Mouse (Mus musculus) midbrain, embryonic 16.5 days (tissue): ENCODE results near the gene L2hgdh. TPM values are rescaled to one million over a fixed set of nuclear protein-coding genes. Genes with fewer than 3 reads are reported as not detected.

Experiments
- ATAC-seq: fragments of 200-750 bp; cut with Nextera tagmentation; 2 replicates; pipeline ENCODE4 v1.8.0; 2017; ENCODE audit warnings: moderate TSS enrichment
- H3K27ac ChIP-seq: fragments of 300-500 bp; sonication (generic); 2 replicates; pipeline ENCODE4 v1.5.1; 2014; ENCODE audit warnings: mild to moderate bottlenecking, low read length, mixed read lengths
- H3K27me3 ChIP-seq: fragments of 300-500 bp; sonication (generic); 2 replicates; pipeline ENCODE4 v1.6.1; 2014; ENCODE audit warnings: low read depth, low read length, mixed read lengths; ENCODE audit not compliant: control insufficient read depth, insufficient read depth
- H3K36me3 ChIP-seq: fragments of 300-500 bp; sonication (generic); 2 replicates; pipeline ENCODE4 v1.6.1; 2014; ENCODE audit warnings: mild to moderate bottlenecking, low read length, moderate library complexity, mixed read lengths; ENCODE audit not compliant: control insufficient read depth, insufficient read depth
- H3K4me1 ChIP-seq: fragments of 300-500 bp; sonication (generic); 2 replicates; pipeline ENCODE4 v1.6.1; 2014; ENCODE audit warnings: mild to moderate bottlenecking, low read length, mixed read lengths; ENCODE audit not compliant: control insufficient read depth, insufficient read depth
- H3K4me2 ChIP-seq: fragments of 300-500 bp; sonication (generic); 2 replicates; pipeline ENCODE4 v1.6.1; 2014; ENCODE audit warnings: mild to moderate bottlenecking, low read length, mixed read lengths
- H3K4me3 ChIP-seq: fragments of 300-500 bp; sonication (generic); 2 replicates; pipeline ENCODE4 v1.5.1; 2014; ENCODE audit warnings: low read depth, mild to moderate bottlenecking, low read length, moderate library complexity, mixed read lengths
- H3K9ac ChIP-seq: fragments of 300-500 bp; sonication (generic); 2 replicates; pipeline ENCODE4 v1.6.1; 2014; ENCODE audit warnings: low read depth, low read length, mixed read lengths
- H3K9me3 ChIP-seq: fragments of 300-500 bp; sonication (generic); replicated peaks from 2 replicates; pipeline ENCODE4 v1.6.1; 2014; ENCODE audit warnings: mild to moderate bottlenecking, low read length, mixed read lengths; ENCODE audit not compliant: control insufficient read depth, poor library complexity, severe bottlenecking
- WGBS: fragments of 180-500 bp; shearing (Covaris S2); extraction: QIAGEN DNeasy Blood & Tissue Kit; methylation state at CpG from one replicate; pipeline ENCODE4 v1.1.7; 2014; 5-methylcytosine and 5-hydroxymethylcytosine counted together
- polyA plus RNA-seq: library from polyadenylated mRNA; unstranded; fragments of >200 nt; fragmentation: Nextera tagmentation; extraction: Ambion mirVana; gene quantifications from 2 replicates; pipeline ENCODE4 v1.2.1, GENCODE M21; 2015

The L2hgdh gene
- polyA plus RNA-seq, 1 experiment from 2014 or later: 14.6 TPM

DNA sequence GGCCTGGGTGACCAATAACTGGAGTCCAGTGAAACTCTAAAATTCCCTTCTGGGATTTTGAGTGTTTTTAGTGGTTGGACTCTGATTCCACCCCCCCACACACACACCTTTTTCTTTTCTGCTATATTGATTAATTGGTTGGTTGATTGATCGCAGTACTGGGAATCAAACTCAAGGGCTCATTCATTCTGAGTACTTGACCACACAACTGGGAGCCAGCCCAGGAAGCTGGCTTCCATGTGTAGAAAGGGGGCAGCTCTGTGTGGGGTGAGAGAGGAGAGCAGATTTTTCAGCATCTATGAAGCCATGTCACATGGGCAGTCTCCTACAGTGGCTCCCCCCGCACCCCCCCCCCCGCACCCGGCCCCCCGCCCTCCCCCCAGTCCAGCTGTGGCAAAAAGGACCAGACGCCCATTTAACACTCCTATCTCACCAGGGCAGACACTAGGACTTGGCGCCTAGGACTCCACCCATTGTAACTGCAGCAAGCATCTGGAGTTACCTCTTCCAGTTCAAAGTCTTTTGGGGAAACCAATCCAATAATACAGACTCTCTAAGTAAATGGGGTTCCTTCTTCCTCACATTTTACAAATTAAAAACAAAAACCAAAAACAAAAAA is 34.7 kb upstream of the L2hgdh start:
- Histone ChIP-seq H3K27ac (no peak overlapping the region), H3K36me3 (no peaks in the 10 kb centered on the region), H3K4me3 (no peak overlapping the region), H3K9me3 (no peaks in the 10 kb centered on the region), H3K9ac (no peak overlapping the region), H3K4me1 (peaks cover 9% of the 10 kb centered on the region), H3K27me3 (no peaks in the 10 kb centered on the region), H3K4me2 (no peak overlapping the region)
- no peak for ATAC-seq
- 58% methylated on average over 7 of the region's 7 CpGs for WGBS

DNA sequence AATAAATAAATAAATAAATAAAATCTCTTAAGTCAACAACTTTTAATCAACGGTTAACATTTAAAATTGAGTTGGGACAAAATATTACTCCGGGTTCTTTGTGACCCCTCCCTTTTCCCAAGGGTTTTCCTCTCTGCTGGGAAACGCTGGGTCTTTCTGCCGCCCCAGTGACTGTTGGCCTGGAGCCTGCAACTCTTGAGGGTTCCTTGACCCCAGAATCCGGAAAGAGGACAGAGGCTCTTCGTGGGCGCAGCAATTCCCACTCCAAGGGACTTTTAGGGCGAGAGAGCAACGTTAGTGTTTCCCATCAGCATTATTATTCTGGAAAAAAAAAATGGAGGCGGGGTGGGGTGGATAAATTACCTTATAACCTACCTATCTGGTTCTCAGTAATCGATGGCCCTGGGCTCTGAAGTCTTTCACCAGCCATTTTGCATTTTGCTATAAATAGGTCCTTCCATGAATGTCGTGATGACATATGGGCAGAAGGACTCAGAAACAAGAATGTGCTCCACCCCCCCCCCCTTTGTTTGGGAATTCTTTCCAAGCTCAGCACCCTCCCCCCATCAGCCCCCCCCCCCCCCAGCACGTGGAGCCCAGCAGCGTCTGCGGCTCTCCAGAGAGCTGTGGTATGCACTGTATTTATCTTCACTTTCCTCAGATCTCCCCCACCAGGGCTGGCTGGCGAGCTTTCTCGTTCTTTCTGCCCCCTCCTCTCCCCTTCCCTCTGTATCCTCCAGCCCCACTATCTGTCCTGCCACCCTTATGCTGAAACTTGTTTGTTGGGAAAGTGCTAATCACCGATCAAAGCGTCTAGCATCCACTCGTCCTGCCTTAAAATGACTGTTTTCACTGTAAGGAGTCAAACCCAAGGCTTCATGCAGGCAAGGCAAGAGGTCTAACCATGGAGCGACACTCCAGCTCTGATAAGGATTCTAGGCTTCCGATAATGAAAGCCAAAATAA is 33.8 kb upstream of the L2hgdh start:
- H3K9me3 ChIP-seq: no peaks in the 10 kb centered on the region
- H3K27me3 ChIP-seq: no peaks in the 10 kb centered on the region
- peak overlapping the region; percentile 6; the same call in 1 of the 2 replicates for H3K4me3 ChIP-seq
- H3K9ac ChIP-seq: peak overlapping the region; percentile 25; the same call in 1 of the 2 replicates
- 12% methylated on average over 21 of the region's 22 CpGs for WGBS
- H3K27ac ChIP-seq: no peak overlapping the region
- H3K36me3 ChIP-seq: no peaks in the 10 kb centered on the region
- peaks cover 9% of the 10 kb centered on the region for H3K4me1 ChIP-seq
- peak overlapping the region; percentile 50 for H3K4me2 ChIP-seq
- no peak for ATAC-seq

DNA sequence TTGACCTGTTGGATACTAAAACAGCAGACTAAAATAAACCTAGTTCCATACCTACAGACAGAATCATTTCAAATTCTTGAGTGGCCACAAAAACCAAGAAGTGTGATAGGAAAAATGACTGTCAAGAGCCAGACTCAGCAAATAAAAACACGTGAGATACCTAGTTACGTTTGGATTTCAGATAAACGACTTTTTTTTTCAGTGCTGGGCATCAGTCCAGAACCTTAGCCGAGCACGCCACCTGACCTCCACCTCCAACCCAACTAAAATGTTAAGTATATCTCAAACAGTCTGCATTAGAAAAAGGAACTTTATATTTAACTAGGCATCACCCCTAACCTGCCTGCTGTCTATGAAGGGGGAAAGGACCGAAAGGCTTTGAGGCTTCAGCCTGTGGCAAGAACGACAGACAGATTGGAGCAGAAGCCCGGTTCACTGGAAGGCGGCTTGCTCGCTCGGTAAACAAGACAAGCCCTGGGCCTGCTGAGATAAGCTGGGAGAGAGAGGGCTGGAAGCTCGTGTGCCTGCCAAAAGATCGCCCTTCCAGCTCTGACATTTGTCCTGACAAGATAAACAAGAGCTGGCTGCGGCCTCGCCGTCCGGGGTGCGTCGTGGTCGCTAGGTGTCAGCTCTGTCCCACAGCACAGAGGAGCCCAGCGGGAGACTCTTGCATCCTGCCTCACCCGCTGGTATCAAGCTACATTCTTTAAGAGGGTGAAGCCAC is 32.9 kb upstream of the L2hgdh start:
- WGBS: 16% methylated on average over 22 of the region's 22 CpGs
- peak; percentile 94 for ATAC-seq
- H3K4me1 ChIP-seq: peaks cover 9% of the 10 kb centered on the region
- no peaks in the 10 kb centered on the region for H3K27me3 ChIP-seq
- H3K4me2 ChIP-seq: peak overlapping the region; percentile 38
- 0 out of 2 replicates have a peak overlapping the region, but pooled peaks have one; percentile 5 for H3K4me3 ChIP-seq
- no peak overlapping the region; the same call in 1 of the 2 replicates for H3K27ac ChIP-seq
- peak overlapping the region; percentile 31; the same call in 1 of the 2 replicates for H3K9ac ChIP-seq
- H3K36me3 ChIP-seq: no peaks in the 10 kb centered on the region
- H3K9me3 ChIP-seq: no peaks in the 10 kb centered on the region

DNA sequence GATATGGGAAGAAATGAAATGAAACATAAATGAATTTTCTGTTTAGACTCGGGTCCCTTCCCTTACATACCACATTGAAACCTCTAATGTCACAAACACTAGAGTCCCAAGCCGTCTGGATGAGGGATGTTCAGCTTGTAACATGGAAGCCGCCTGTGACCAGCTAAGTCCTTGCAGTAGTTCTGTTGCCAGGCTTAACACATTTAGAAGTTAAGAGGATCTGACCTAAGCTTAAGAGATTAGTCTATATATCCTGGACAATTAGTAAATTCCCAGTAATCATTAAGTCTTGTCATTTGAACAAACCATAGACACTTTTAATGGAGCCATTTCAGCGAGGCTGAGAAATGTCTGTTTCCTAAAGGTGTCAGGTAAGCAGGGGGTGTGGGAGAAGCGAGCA is 31.3 kb upstream of the L2hgdh start:
- Histone ChIP-seq H3K4me2 (no peak overlapping the region), H3K4me3 (no peak overlapping the region), H3K27ac (no peak overlapping the region), H3K36me3 (no peaks in the 10 kb centered on the region), H3K27me3 (no peaks in the 10 kb centered on the region), H3K9me3 (no peaks in the 10 kb centered on the region), H3K4me1 (peaks cover 9% of the 10 kb centered on the region), H3K9ac (no peak overlapping the region)
- no peak for ATAC-seq
- 75% methylated on average over 5 of the region's 5 CpGs for WGBS

DNA sequence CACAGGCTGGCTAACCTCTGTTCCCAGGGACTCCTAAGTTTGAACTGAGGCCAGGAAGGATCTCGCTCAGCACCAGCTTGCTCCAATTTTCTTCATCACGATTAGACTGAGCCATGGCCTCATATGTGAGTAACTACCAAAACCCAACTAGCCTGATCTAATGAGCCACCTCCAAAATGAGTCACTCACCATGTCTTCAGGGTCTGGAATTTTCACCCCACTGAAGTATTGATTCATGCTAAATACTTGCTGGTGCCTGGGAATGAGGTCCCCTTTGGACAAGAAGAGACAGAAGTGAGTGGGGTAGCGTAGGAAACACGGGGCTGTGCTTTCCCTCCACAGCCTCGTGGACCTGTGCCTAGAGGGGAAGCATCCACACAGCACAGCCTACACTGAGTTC is 29.3 kb upstream of the L2hgdh start:
- H3K4me1 ChIP-seq: peaks cover 9% of the 10 kb centered on the region
- WGBS: 85% methylated on average over 5 of the region's 5 CpGs

DNA sequence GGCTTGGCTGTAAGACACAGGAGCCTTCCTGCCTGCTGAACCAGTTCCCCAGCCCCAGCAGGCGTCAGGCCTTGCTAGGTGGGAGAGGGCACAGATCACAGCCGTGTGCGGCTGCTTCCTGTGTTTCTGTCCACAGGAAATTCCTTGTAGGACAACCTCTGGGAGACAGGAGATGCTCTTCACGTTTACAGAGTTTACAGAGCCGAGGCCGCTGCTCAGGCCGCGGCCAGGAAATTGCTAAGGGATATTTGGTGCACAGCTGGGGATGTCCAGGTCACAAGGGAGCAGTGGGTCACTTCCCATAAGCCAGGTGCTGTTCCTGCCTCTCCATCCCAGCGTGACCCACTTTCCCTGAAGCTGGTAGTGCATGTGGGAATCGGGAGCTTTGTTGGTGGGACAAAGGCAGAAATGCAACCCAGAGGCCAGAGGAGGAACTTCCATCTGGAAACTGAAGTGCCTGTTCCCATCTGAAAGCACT is 27.2 kb upstream of the L2hgdh start:
- H3K9me3 ChIP-seq: no peaks in the 10 kb centered on the region
- H3K36me3 ChIP-seq: 0 out of 2 replicates have a peak, but pooled peaks cover 3% of the 10 kb centered on the region
- no peak overlapping the region for H3K9ac ChIP-seq
- 38% methylated on average over 10 of the region's 10 CpGs for WGBS
- H3K27ac ChIP-seq: no peak overlapping the region
- no peak overlapping the region for H3K4me3 ChIP-seq
- H3K27me3 ChIP-seq: no peaks in the 10 kb centered on the region
- H3K4me2 ChIP-seq: no peak overlapping the region
- ATAC-seq: no peak
- H3K4me1 ChIP-seq: no peaks in the 10 kb centered on the region

More for the DNA sequence above, 29.3 kb upstream of the L2hgdh start:
- 0 out of 2 replicates have a peak, but pooled peaks cover 2% of the 10 kb centered on the region for H3K36me3 ChIP-seq
- no peak overlapping the region for H3K4me3 ChIP-seq
- no peaks in the 10 kb centered on the region for H3K27me3 ChIP-seq
- H3K27ac ChIP-seq: no peak overlapping the region
- ATAC-seq: no peak
- H3K9ac ChIP-seq: no peak overlapping the region
- H3K9me3 ChIP-seq: no peaks in the 10 kb centered on the region
- no peak overlapping the region for H3K4me2 ChIP-seq

DNA sequence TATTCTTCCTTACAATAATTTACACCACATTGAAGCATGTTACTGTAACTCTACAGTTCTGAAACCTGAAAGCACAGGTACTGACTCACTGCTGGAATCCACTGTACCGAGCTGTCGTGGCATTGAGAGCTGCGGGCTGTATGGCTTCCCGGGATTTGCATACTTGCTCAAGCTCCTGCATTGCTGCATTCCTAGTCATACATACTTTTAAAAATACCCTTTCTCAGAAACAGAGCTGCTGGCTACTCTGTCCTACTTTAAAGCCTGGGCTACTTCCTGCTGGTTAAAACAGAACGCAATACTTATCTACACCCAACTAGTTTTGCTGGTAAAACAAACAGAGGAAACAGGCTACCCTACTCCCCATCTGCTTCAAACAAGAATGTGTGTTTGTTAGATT is 19.5 kb upstream of the L2hgdh start:
- Histone ChIP-seq H3K4me1 (no peaks in the 10 kb centered on the region), H3K4me3 (no peak overlapping the region), H3K36me3 (0 out of 2 replicates have a peak, but pooled peaks cover 3% of the 10 kb centered on the region), H3K27me3 (no peaks in the 10 kb centered on the region), H3K9ac (no peak overlapping the region), H3K4me2 (no peak overlapping the region), H3K9me3 (no peaks in the 10 kb centered on the region), H3K27ac (no peak overlapping the region)
- ATAC-seq: no peak
- 91% methylated on average over 5 of the region's 5 CpGs for WGBS

DNA sequence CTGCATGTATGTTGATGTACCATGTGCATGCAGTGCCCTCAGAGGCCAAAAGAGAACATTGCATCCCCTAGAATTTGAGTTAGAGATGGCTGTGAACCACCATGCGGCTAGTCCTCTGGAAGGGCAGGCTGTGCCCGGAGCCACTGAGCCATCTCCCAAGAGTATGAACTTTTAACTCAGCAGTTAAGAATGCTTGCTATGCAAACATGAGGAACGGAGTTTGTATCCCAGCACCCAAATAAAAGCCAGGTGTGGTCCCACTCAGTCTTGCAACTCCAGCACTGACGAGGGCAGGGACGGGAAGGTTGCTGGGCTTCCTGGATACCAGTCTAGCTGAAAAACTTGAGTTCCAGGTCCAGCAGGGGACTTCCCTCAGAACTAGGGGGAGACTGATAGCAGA is 17.3 kb upstream of the L2hgdh start:
- H3K9ac ChIP-seq: no peak overlapping the region
- 93% methylated on average over 5 of the region's 5 CpGs for WGBS
- no peak overlapping the region for H3K4me3 ChIP-seq
- H3K36me3 ChIP-seq: no peaks in the 10 kb centered on the region
- no peaks in the 10 kb centered on the region for H3K9me3 ChIP-seq
- no peak overlapping the region for H3K4me2 ChIP-seq
- no peaks in the 10 kb centered on the region for H3K27me3 ChIP-seq
- H3K27ac ChIP-seq: no peak overlapping the region
- H3K4me1 ChIP-seq: no peaks in the 10 kb centered on the region
- ATAC-seq: no peak
